Mouse (Mus musculus): ENCODE data around the gene D13Ertd608e. TPM values are rescaled to one million over a fixed set of nuclear protein-coding genes. Genes with fewer than 3 reads are reported as not detected.
"Not testable (repeated sequence)": the region's sequence is repeated elsewhere in the genome, so short reads cannot be mapped to it uniquely, and the experiment has no call there.

The D13Ertd608e gene
- not detected in 2 replicates for polyA plus RNA-seq (2014; fragmentation: Nextera tagmentation; extraction: Ambion mirVana)

DNA sequence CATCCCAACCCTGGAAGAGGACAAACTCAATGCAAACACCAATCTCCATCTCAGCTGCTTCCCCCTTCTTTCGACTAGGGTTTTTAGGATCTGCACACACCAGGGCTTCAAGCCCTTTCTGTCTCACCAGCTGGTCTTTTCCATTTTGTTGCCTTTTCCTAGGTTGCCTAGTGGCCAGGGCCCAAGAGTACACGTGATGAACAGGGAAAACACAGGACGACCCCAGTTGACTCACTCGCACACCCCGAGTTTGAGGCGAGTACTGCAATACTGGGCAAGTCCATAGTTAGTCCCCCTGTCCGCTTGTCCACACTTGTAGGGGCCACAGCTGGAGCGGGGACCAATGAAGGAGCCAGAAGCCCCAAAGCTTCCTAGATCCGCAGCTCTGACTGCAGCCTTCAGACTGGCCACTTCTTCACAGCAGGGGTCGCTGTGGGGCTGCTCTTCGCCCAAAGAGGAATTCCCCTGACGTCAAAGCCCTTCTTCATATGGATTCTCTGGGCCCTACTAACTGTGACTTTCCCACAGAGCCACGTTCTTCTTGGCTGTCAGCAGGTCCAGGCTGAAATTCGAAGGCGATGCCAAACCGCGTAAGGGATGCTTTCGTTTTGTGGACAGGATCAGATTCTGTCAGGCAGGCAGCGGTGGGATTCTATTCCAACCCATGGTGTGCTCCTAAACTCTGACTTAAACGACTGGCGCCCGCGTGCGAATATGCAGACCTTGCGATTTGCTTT, at the start of gene D13Ertd608e:
Gene D13Ertd608e (plus strand): TSS at position 687 of the 737 bp plus-strand sequence.
- 15% methylated on average over 17 of the region's 25 CpGs for WGBS
- not testable (repeated sequence) for H3K9ac ChIP-seq (ENCODE audit: low read depth, low read length); H3K27me3 ChIP-seq (replicated peaks; ENCODE audit: control insufficient read depth, insufficient read depth, low read length); H3K4me1 ChIP-seq (replicated peaks; ENCODE audit: control insufficient read depth, insufficient read depth, low read length); H3K9me3 ChIP-seq (ENCODE audit: control insufficient read depth, low read length); H3K36me3 ChIP-seq (ENCODE audit: control insufficient read depth, insufficient read depth, low read length); H3K27ac ChIP-seq (ENCODE audit: low read depth, low read length)
- ATAC-seq (replicated peaks; ENCODE audit: low FRiP score) (peak; percentile 44), DNase-seq (ENCODE audit: low spot score) (peak; percentile 35)
- peak within 1 kb of the TSS; percentile 15; the same call in 1 of the 2 replicates for H3K4me3 ChIP-seq (ENCODE audit: low read depth, low read length)
- H3K4me2 ChIP-seq, result peak within 1 kb of the TSS; percentile 39

DNA sequence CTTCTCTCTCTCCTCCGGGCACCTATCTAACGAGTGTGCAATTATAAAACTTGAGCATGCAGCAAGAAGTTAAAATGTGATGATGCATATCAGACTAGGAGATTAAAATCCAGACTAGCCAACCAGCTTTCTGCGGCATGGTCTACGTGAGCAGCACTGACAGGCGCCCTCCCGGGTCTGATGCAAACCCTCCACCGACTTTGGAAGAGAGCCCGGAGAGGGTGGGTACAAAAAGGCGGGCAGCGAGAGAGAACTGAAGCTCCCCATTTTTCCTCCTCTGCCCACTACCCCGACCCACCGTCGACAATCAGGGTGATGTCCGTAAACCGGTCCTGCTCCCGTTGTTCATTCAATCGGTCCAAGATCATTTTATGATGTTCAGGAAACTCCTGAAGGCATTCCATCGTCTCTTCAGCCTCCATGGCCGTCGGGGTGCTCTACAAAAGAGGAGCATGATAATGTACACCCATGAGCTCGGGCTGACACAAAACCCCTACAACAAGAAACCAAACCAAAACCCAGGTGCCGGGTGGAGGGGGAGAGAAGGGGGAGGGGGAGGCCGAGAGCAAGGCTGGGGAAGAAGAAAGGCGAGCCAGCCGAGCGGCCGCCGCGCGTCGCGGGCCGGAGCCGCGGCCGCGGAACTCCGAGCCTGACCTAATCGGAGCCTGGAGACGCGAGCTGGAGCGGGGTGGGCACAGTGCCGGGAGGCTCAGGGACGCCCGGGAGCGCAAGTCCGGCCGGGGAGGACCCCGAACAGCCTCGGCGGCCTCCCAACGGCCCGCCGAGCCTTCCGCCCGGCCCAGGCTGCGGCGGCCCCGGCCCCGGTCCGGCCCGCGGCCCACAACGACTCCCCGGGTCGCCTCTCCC, 45.7 kb upstream of the D13Ertd608e start:
- Histone ChIP-seq H3K27me3 (replicated peaks; ENCODE audit: control insufficient read depth, insufficient read depth, low read length) (no peaks in the 10 kb centered on the region), H3K4me3 (ENCODE audit: low read depth, low read length) (peak overlapping the region; percentile 92), H3K9me3 (ENCODE audit: control insufficient read depth, low read length) (no peaks in the 10 kb centered on the region), H3K27ac (ENCODE audit: low read depth, low read length) (peak overlapping the region; percentile 90), H3K9ac (ENCODE audit: low read depth, low read length) (peak overlapping the region; percentile 94), H3K36me3 (ENCODE audit: control insufficient read depth, insufficient read depth, low read length) (peaks cover 18% of the 10 kb centered on the region), H3K4me2 (peak overlapping the region; percentile 78), H3K4me1 (replicated peaks; ENCODE audit: control insufficient read depth, insufficient read depth, low read length) (peaks cover 12% of the 10 kb centered on the region)
- peak; percentile 48 for DNase-seq (ENCODE audit: low spot score)
- WGBS, result 2% methylated on average over 44 of the region's 66 CpGs
- ATAC-seq (replicated peaks; ENCODE audit: low FRiP score), result peak; percentile 60

GRCm38 (mm10) chr13:119790761-119791579, 44.8 kb upstream of the D13Ertd608e start, which contains the start of gene Zfp131:
Gene Zfp131, minus strand, starts transcription at chr13:119790889.
- peak within 1 kb of the TSS; percentile 90 for H3K27ac ChIP-seq (ENCODE audit: low read depth, low read length)
- peak within 1 kb of the TSS; percentile 94 for H3K9ac ChIP-seq (ENCODE audit: low read depth, low read length)
- peaks cover 12% of the 10 kb centered on the region for H3K4me1 ChIP-seq (replicated peaks; ENCODE audit: control insufficient read depth, insufficient read depth, low read length)
- no peaks in the 10 kb centered on the region for H3K27me3 ChIP-seq (replicated peaks; ENCODE audit: control insufficient read depth, insufficient read depth, low read length)
- H3K9me3 ChIP-seq (ENCODE audit: control insufficient read depth, low read length), result no peaks in the 10 kb centered on the region
- WGBS, result under 1% methylated on average over 67 of the region's 86 CpGs
- H3K4me2 ChIP-seq, result peak within 1 kb of the TSS; percentile 94
- peaks cover 14% of the 10 kb centered on the region for H3K36me3 ChIP-seq (ENCODE audit: control insufficient read depth, insufficient read depth, low read length)
- H3K4me3 ChIP-seq (ENCODE audit: low read depth, low read length), result peak within 1 kb of the TSS; percentile 92
- ATAC-seq (replicated peaks; ENCODE audit: low FRiP score), result peak; percentile 95
- DNase-seq (ENCODE audit: low spot score), result peak; percentile 92

GRCm38 (mm10) chr13:119791580-119792135, 44.1 kb upstream of the D13Ertd608e start:
- ATAC-seq (replicated peaks; ENCODE audit: low FRiP score) (no peak), DNase-seq (ENCODE audit: low spot score) (no peak)
- Histone ChIP-seq H3K27ac (ENCODE audit: low read depth, low read length) (peak overlapping the region; percentile 90), H3K9ac (ENCODE audit: low read depth, low read length) (peak overlapping the region; percentile 94), H3K4me2 (peak overlapping the region; percentile 94), H3K4me1 (replicated peaks; ENCODE audit: control insufficient read depth, insufficient read depth, low read length) (peaks cover 12% of the 10 kb centered on the region), H3K36me3 (ENCODE audit: control insufficient read depth, insufficient read depth, low read length) (peaks cover 10% of the 10 kb centered on the region), H3K4me3 (ENCODE audit: low read depth, low read length) (peak overlapping the region; percentile 92), H3K27me3 (replicated peaks; ENCODE audit: control insufficient read depth, insufficient read depth, low read length) (no peaks in the 10 kb centered on the region), H3K9me3 (ENCODE audit: control insufficient read depth, low read length) (no peaks in the 10 kb centered on the region)
- WGBS, result 2% methylated on average over 18 of the region's 18 CpGs

DNA sequence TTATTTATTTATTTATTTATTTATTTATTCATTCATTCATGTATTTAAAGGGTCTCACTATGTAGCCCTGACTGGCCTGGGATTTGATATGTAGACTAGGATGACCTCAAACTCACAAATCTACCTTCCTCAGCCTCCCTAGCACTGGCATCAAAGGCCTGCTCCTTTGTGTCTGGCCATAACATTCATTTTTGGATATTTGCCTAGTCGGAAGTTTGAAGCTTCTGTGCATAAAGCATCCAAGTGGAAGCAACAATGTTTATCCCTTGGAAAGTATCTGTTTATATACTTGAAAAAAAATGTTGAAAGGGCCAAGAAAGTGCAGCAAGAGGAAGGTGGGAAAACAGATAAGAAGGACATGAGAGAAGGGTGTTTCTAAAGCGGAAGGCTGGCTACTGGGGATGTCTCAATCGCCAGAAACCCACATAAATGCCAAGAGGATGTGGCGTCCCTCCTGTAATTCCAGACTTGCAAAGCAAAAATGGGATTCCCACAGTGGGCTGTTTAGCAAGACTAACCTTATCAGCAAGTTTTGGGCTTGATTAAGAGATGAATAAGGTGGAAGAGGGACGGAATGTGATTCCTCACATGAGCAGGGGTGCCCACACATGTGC, 42.9 kb upstream of the D13Ertd608e start:
- H3K36me3 ChIP-seq (ENCODE audit: control insufficient read depth, insufficient read depth, low read length), result peaks cover 3% of the 10 kb centered on the region; the same call in 1 of the 2 replicates
- 62% methylated on average over 5 of the region's 5 CpGs for WGBS
- H3K4me2 ChIP-seq, result no peak overlapping the region
- no peaks in the 10 kb centered on the region for H3K9me3 ChIP-seq (ENCODE audit: control insufficient read depth, low read length)
- H3K9ac ChIP-seq (ENCODE audit: low read depth, low read length), result no peak overlapping the region
- no peaks in the 10 kb centered on the region for H3K27me3 ChIP-seq (replicated peaks; ENCODE audit: control insufficient read depth, insufficient read depth, low read length)
- DNase-seq (ENCODE audit: low spot score) (no peak), ATAC-seq (replicated peaks; ENCODE audit: low FRiP score) (no peak)
- no peak overlapping the region for H3K27ac ChIP-seq (ENCODE audit: low read depth, low read length)
- peaks cover 12% of the 10 kb centered on the region for H3K4me1 ChIP-seq (replicated peaks; ENCODE audit: control insufficient read depth, insufficient read depth, low read length)
- H3K4me3 ChIP-seq (ENCODE audit: low read depth, low read length), result no peak overlapping the region

DNA sequence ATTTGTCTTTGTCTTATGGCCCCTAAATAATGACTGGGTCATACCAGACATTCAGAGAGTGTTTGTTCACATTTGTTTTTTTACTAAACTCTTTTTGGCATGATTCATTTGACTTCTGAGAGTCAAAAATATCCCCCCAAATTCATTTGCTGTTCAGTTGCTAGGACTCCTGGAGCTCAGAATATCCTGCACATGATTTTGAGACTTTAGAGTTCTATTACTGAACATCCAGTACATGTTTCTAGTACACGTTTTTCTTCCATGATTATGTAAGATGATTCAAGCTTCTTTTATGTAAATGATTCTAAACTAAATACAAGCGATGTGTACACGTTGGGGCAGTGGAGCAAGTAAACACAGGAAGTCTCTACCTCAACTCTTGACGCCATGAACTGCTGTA, 38.1 kb upstream of the D13Ertd608e start:
- H3K4me2 ChIP-seq, result no peak overlapping the region
- no peaks in the 10 kb centered on the region for H3K9me3 ChIP-seq (ENCODE audit: control insufficient read depth, low read length)
- WGBS, result 67% methylated on average over 4 of the region's 4 CpGs
- no peaks in the 10 kb centered on the region for H3K4me1 ChIP-seq (replicated peaks; ENCODE audit: control insufficient read depth, insufficient read depth, low read length)
- no peaks in the 10 kb centered on the region for H3K36me3 ChIP-seq (ENCODE audit: control insufficient read depth, insufficient read depth, low read length)
- DNase-seq (ENCODE audit: low spot score), result no peak
- no peak for ATAC-seq (replicated peaks; ENCODE audit: low FRiP score)
- no peak overlapping the region for H3K4me3 ChIP-seq (ENCODE audit: low read depth, low read length)
- no peak overlapping the region for H3K27ac ChIP-seq (ENCODE audit: low read depth, low read length)
- H3K9ac ChIP-seq (ENCODE audit: low read depth, low read length), result no peak overlapping the region
- no peaks in the 10 kb centered on the region for H3K27me3 ChIP-seq (replicated peaks; ENCODE audit: control insufficient read depth, insufficient read depth, low read length)

DNA sequence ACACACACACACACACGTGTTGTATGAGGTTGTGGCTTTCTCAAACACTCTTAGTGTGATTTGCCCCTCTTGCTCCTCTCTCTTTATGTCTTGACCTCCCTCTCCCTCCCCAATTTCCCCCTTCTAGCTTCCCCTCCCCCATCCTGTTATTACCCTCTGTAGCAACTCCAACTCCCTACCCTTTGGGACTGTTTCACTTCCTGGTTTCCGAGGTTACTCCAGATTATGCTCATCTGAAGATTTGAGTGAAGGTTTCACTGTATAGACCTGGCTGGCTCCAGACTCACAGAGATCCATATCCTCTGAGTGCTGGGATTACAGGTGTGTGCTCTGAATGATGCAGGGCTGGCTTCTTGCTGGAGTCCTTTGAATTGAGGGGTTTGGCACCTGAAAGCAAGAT, 26.9 kb upstream of the D13Ertd608e start:
- ATAC-seq (replicated peaks; ENCODE audit: low FRiP score), result no peak
- H3K9me3 ChIP-seq (ENCODE audit: control insufficient read depth, low read length), result no peaks in the 10 kb centered on the region
- no peaks in the 10 kb centered on the region for H3K27me3 ChIP-seq (replicated peaks; ENCODE audit: control insufficient read depth, insufficient read depth, low read length)
- no peak overlapping the region for H3K4me3 ChIP-seq (ENCODE audit: low read depth, low read length)
- H3K27ac ChIP-seq (ENCODE audit: low read depth, low read length), result no peak overlapping the region
- DNase-seq (ENCODE audit: low spot score), result no peak
- no peak overlapping the region for H3K4me2 ChIP-seq
- no peaks in the 10 kb centered on the region for H3K36me3 ChIP-seq (ENCODE audit: control insufficient read depth, insufficient read depth, low read length)
- H3K4me1 ChIP-seq (replicated peaks; ENCODE audit: control insufficient read depth, insufficient read depth, low read length), result no peaks in the 10 kb centered on the region
- no peak overlapping the region for H3K9ac ChIP-seq (ENCODE audit: low read depth, low read length)
- WGBS, result 63% methylated on average over 2 of the region's 2 CpGs
